Mouse (Mus musculus): ENCODE data around the gene Hist1h2ab. TPM values are rescaled to one million over a fixed set of nuclear protein-coding genes. Genes with fewer than 3 reads are reported as not detected.
"Not testable (repeated sequence)": the region's sequence is repeated elsewhere in the genome, so short reads cannot be mapped to it uniquely, and the experiment has no call there.

Hist1h2ab gene
- polyA plus RNA-seq, 1 experiment from 2014 or later, result 45.2 TPM

- not testable (repeated sequence) for H3K27me3 ChIP-seq (ENCODE audit: insufficient read depth, poor library complexity, severe bottlenecking); DNase-seq (ENCODE audit: low spot score); H3K27ac ChIP-seq; H3K36me3 ChIP-seq; H3K9me3 ChIP-seq; H3K4me3 ChIP-seq
- peaks cover 10% of the 10 kb centered on the region for H3K4me1 ChIP-seq (replicated peaks)
- WGBS, result 11% methylated on average over 2 of the region's 2 CpGs
Observed at GRCm38 (mm10) chr13:23717593-23718245, 33.2 kb upstream of the Hist1h2ab start.

GRCm38 (mm10) chr13:23724239-23724638 lies 26.7 kb upstream of the Hist1h2ab start:
- H3K4me1 ChIP-seq (replicated peaks), result peaks cover 18% of the 10 kb centered on the region
- no peaks in the 10 kb centered on the region for H3K27me3 ChIP-seq (ENCODE audit: insufficient read depth, poor library complexity, severe bottlenecking)
- WGBS, result 80% methylated on average over 4 of the region's 4 CpGs
- no peak for DNase-seq (ENCODE audit: low spot score)
- no peaks in the 10 kb centered on the region for H3K36me3 ChIP-seq
- H3K27ac ChIP-seq, result no peak overlapping the region
- no peak overlapping the region for H3K4me3 ChIP-seq
- H3K9me3 ChIP-seq, result 0 out of 2 replicates have a peak, but pooled peaks cover 1% of the 10 kb centered on the region

DNA sequence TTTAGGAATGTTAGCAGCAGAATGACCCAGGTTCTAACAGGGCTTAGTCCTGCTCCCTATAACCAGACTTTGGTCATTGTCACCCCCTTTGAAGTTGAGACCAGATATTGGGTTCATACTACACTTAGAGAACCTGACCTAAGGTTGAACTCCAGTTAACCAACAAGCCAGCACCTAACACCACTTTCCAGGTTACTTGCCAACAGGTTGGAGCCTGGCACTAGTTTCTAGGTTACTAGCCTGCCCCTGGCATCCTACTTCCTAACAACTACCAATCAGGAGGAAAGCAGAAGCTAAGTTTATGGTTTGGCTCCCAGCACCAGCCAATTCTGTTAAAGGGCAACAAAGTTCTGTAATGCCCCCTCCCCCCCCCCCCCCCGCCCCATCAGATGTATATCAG lies 25.7 kb upstream of the Hist1h2ab start:
- no peaks in the 10 kb centered on the region for H3K27me3 ChIP-seq (ENCODE audit: insufficient read depth, poor library complexity, severe bottlenecking)
- H3K9me3 ChIP-seq, result no peaks in the 10 kb centered on the region
- no peaks in the 10 kb centered on the region for H3K36me3 ChIP-seq
- 17% methylated on average over 1 of the region's 1 CpGs for WGBS
- H3K27ac ChIP-seq, result no peak overlapping the region
- no peak overlapping the region for H3K4me3 ChIP-seq
- no peak for DNase-seq (ENCODE audit: low spot score)
- H3K4me1 ChIP-seq (replicated peaks), result peaks cover 18% of the 10 kb centered on the region

GRCm38 (mm10) chr13:23728472-23729191 lies 22.3 kb upstream of the Hist1h2ab start:
- WGBS, result 81% methylated on average over 18 of the region's 18 CpGs
- no peaks in the 10 kb centered on the region for H3K36me3 ChIP-seq
- H3K4me1 ChIP-seq (replicated peaks), result peaks cover 18% of the 10 kb centered on the region
- H3K9me3 ChIP-seq, result no peaks in the 10 kb centered on the region
- H3K4me3 ChIP-seq, result no peak overlapping the region
- DNase-seq (ENCODE audit: low spot score), result no peak
- H3K27ac ChIP-seq, result no peak overlapping the region; the same call in 1 of the 2 replicates
- no peaks in the 10 kb centered on the region for H3K27me3 ChIP-seq (ENCODE audit: insufficient read depth, poor library complexity, severe bottlenecking)

DNA sequence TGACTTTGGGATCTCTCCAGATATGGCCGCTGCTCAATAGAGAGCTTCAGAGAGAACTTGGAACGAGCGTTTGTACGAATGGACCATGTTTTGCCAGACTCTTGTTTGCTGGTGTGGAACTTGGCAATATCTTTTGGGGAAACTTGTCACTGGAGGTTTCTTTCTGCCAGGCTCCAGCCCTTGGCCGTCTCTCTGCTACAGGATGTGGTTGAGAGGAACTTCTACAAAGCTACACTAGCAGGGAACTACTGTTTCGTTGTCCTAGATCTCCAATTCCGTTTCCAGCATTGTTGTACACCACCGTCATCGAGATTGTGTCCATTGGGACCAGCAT lies 21.8 kb upstream of the Hist1h2ab start:
- Histone ChIP-seq H3K9me3 (no peaks in the 10 kb centered on the region), H3K4me1 (replicated peaks) (peaks cover 16% of the 10 kb centered on the region), H3K36me3 (no peaks in the 10 kb centered on the region), H3K27me3 (ENCODE audit: insufficient read depth, poor library complexity, severe bottlenecking) (no peaks in the 10 kb centered on the region), H3K27ac (no peak overlapping the region), H3K4me3 (no peak overlapping the region)
- DNase-seq (ENCODE audit: low spot score), result no peak
- 91% methylated on average over 9 of the region's 9 CpGs for WGBS

DNA sequence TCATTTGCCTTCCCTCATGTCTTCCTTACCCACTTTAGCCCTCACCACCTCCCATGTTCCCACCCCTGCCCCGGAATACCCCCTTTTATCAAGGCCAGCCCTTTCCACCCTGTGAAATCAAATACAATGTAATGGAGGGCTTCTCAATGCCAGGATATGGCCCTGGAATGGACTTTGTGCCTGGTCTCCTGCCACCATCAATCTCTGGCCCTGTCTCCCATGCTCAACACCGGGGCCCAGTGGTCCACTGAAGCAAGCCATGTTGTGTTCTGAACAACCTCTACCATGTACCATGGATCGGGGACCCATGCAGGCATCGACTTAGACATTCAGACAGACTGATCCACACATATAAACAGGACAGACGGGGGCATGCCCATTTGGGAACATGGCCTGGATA lies 21.2 kb upstream of the Hist1h2ab start:
- H3K27ac ChIP-seq, result 0 out of 2 replicates have a peak overlapping the region, but pooled peaks have one; percentile 29
- H3K9me3 ChIP-seq, result no peaks in the 10 kb centered on the region
- no peak for DNase-seq (ENCODE audit: low spot score)
- peaks cover 11% of the 10 kb centered on the region for H3K4me1 ChIP-seq (replicated peaks)
- H3K36me3 ChIP-seq, result no peaks in the 10 kb centered on the region
- no peak overlapping the region for H3K4me3 ChIP-seq
- H3K27me3 ChIP-seq (ENCODE audit: insufficient read depth, poor library complexity, severe bottlenecking), result no peaks in the 10 kb centered on the region
- 91% methylated on average over 5 of the region's 5 CpGs for WGBS

DNA sequence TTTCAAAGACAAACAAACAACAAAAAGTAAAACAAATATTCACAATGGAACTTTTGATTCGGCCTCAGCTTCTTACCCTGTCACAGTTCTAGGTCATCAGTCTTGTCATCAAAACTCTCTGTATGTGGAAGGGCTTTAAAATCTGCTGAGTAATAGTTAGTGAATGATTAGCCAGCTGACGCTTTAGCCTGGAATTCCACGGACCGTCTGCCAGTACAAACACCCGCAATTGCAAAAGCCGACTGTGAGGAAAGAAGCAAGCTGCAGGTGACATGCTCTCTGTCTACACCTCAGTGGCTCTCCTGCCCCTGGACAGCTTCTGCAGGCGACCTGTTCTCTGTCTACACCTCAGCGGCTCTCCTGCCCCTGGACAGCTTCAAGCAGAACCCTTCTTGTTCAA lies 20.4 kb upstream of the Hist1h2ab start:
- DNase-seq (ENCODE audit: low spot score), result no peak
- Histone ChIP-seq H3K27ac (no peak overlapping the region), H3K27me3 (ENCODE audit: insufficient read depth, poor library complexity, severe bottlenecking) (no peaks in the 10 kb centered on the region), H3K36me3 (no peaks in the 10 kb centered on the region), H3K9me3 (no peaks in the 10 kb centered on the region), H3K4me1 (replicated peaks) (0 out of 2 replicates have a peak, but pooled peaks cover 6% of the 10 kb centered on the region), H3K4me3 (no peak overlapping the region)
- WGBS, result 57% methylated on average over 8 of the region's 8 CpGs

- no peak overlapping the region for H3K4me3 ChIP-seq
- no peaks in the 10 kb centered on the region for H3K9me3 ChIP-seq
- whole genome bisulfite sequencing, result 29% methylated on average over 8 of the region's 8 CpGs
- 0 out of 2 replicates have a peak overlapping the region, but pooled peaks have one; percentile 29 for H3K27ac ChIP-seq
- no peaks in the 10 kb centered on the region for H3K36me3 ChIP-seq
- H3K27me3 ChIP-seq (ENCODE audit: insufficient read depth, poor library complexity, severe bottlenecking), result no peaks in the 10 kb centered on the region
- DNase-seq (ENCODE audit: low spot score), result no peak
- 0 out of 2 replicates have a peak, but pooled peaks cover 6% of the 10 kb centered on the region for H3K4me1 ChIP-seq (replicated peaks)
Observed at GRCm38 (mm10) chr13:23732156-23732804, 18.6 kb upstream of the Hist1h2ab start.

DNA sequence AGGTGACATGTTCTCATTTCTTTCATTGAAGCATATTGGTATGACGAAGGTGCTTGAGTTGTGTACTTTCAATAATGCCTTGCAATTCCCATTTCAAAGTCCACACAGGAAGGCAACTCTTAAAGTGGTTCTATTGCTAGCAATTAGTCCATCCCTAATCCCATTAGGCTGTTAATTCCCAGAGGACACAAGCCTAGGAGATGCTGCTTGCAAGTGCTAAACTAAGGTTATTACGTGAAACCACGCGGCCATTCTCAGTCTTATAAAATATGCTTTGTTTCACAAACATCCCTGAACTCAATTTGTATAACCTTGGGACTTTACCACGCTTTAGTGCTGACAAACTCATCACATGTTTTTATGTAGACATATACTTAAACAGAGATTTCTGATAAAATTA lies 13.8 kb upstream of the Hist1h2ab start:
- DNase-seq (ENCODE audit: low spot score), result no peak
- 87% methylated on average over 5 of the region's 5 CpGs for WGBS
- H3K4me3 ChIP-seq, result no peak overlapping the region
- H3K4me1 ChIP-seq (replicated peaks), result peaks cover 31% of the 10 kb centered on the region
- H3K36me3 ChIP-seq, result no peaks in the 10 kb centered on the region
- H3K27me3 ChIP-seq (ENCODE audit: insufficient read depth, poor library complexity, severe bottlenecking), result no peaks in the 10 kb centered on the region
- H3K27ac ChIP-seq, result peak overlapping the region; percentile 97; the same call in 1 of the 2 replicates
- no peaks in the 10 kb centered on the region for H3K9me3 ChIP-seq

- 27% methylated on average over 4 of the region's 4 CpGs for WGBS
- no peak for DNase-seq (ENCODE audit: low spot score)
- H3K36me3 ChIP-seq, result no peaks in the 10 kb centered on the region
- H3K27ac ChIP-seq, result peak overlapping the region; percentile 97
- peak overlapping the region; percentile 66 for H3K4me3 ChIP-seq
- no peaks in the 10 kb centered on the region for H3K27me3 ChIP-seq (ENCODE audit: insufficient read depth, poor library complexity, severe bottlenecking)
- H3K4me1 ChIP-seq (replicated peaks), result peaks cover 31% of the 10 kb centered on the region
- no peaks in the 10 kb centered on the region for H3K9me3 ChIP-seq
Observed at GRCm38 (mm10) chr13:23738041-23738440, 12.9 kb upstream of the Hist1h2ab start.

DNA sequence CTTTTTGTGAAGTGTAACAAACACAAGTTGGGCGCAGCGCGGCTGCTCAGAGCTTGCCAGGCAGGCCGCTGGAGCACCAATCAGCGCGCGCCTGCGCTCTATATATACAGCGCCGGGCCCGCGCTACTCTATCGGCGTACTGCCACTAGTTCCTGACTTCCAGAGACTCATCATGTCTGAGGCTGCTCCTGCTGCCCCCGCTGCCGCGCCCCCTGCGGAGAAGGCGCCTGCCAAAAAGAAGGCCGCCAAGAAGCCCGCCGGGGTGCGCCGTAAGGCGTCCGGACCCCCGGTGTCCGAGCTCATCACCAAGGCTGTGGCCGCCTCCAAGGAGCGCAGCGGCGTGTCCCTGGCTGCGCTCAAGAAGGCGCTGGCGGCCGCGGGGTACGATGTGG lies 12.3 kb upstream of the Hist1h2ab start, which contains the start of gene Hist1h1c:
Gene Hist1h1c, plus strand, starts transcription at position 132 of the 392 bp plus-strand sequence.
- Histone ChIP-seq H3K27me3 (ENCODE audit: insufficient read depth, poor library complexity, severe bottlenecking) (no peaks in the 10 kb centered on the region), H3K4me1 (replicated peaks) (peaks cover 31% of the 10 kb centered on the region), H3K27ac (peak within 1 kb of the TSS; percentile 97), H3K36me3 (no peaks in the 10 kb centered on the region), H3K4me3 (peak within 1 kb of the TSS; percentile 66), H3K9me3 (no peaks in the 10 kb centered on the region)
- 0% methylated on average over 38 of the region's 38 CpGs for WGBS
- peak; percentile 92 for DNase-seq (ENCODE audit: low spot score)

DNA sequence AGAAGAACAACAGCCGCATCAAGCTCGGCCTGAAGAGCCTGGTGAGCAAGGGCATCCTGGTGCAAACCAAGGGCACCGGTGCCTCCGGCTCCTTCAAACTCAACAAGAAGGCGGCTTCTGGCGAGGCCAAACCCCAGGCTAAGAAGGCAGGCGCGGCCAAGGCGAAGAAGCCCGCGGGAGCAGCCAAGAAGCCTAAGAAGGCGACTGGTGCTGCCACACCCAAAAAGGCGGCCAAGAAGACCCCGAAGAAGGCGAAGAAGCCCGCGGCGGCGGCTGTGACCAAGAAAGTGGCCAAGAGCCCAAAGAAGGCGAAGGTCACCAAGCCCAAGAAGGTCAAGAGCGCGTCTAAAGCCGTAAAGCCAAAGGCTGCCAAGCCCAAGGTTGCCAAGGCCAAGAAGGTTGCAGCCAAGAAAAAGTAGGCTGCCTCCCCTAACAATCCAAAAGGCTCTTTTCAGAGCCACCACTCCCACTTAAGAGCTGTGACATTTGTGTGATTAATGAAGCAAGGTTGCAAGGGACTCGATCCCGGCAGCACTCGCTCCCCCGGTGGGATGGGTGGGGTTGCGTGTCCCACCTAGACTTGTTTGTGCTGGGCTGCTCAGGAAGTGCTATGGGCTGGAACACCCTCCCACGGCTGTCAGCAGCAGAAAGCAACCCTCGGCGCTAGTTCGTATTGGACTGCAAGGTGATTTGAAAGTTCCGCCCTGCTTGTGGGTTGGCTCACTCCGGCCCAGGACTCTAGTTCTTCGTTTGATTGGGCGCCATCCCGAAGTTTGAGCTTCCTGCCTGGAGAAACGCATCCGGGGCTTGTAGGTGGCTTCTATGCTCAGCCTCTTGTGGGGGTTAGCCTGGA lies 11.6 kb upstream of the Hist1h2ab start:
- H3K4me3 ChIP-seq, result peak overlapping the region; percentile 66
- under 1% methylated on average over 39 of the region's 39 CpGs for WGBS
- DNase-seq (ENCODE audit: low spot score), result peak; percentile 90

More for the DNA sequence above, 11.6 kb upstream of the Hist1h2ab start:
- peak overlapping the region; percentile 97 for H3K27ac ChIP-seq
- no peaks in the 10 kb centered on the region for H3K36me3 ChIP-seq
- H3K4me1 ChIP-seq (replicated peaks), result peaks cover 32% of the 10 kb centered on the region
- no peaks in the 10 kb centered on the region for H3K27me3 ChIP-seq (ENCODE audit: insufficient read depth, poor library complexity, severe bottlenecking)
- no peaks in the 10 kb centered on the region for H3K9me3 ChIP-seq

Measured in hindbrain, embryonic 10.5 days (tissue).